Mouse (Mus musculus): ENCODE measurements around the gene Supv3l1. TPM values are rescaled to one million over a fixed set of nuclear protein-coding genes. Genes with fewer than 3 reads are reported as not detected.
"Not testable (repeated sequence)": the region's sequence is repeated elsewhere in the genome, so short reads cannot be mapped to it uniquely, and the experiment has no call there.

Gene Supv3l1
- polyA plus RNA-seq, 1 experiment from 2014 or later: 27.6 TPM

DNA sequence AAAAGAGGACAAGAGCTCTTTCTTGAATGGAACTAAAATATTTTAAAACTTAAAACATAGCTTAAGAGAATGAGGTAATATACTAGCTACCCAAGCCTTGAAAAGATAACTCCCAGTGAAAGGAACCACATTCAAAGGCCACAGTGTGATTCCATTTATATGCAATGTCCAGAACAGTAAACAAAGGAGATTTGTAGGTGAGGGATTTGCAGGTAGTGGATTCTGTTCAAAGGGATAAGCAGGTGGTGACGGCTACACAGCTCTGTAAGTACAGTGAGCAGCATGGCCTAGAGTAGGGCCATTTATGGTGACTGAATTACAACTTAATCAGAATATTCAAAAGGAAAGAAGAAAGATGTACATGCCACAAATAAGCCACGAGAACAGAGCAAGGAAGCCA is 27.4 kb upstream of the Supv3l1 start:
- H3K4me2 ChIP-seq: no peak overlapping the region
- WGBS: 79% methylated on average over 2 of the region's 2 CpGs
- no peak for DNase-seq
- no peaks in the 10 kb centered on the region for H3K4me1 ChIP-seq (ENCODE audit: insufficient read depth)
- H3K9ac ChIP-seq: no peak overlapping the region
- H3K9me3 ChIP-seq (ENCODE audit: low read depth, low read length): no peaks in the 10 kb centered on the region
- no peaks in the 10 kb centered on the region for H3K27me3 ChIP-seq (ENCODE audit: insufficient read depth, low read length)
- no peak overlapping the region for H3K27ac ChIP-seq (ENCODE audit: low read depth)
- ATAC-seq (ENCODE audit: insufficient read depth): no peak
- H3K4me3 ChIP-seq (ENCODE audit: low read depth, low read length): no peak overlapping the region
- 0 out of 2 replicates have a peak, but pooled peaks cover 5% of the 10 kb centered on the region for H3K36me3 ChIP-seq (ENCODE audit: insufficient read depth)
- TF ChIP-seq CTCF (IDR thresholded peaks at IDR 0.05; ENCODE audit: low read depth): no peak

DNA sequence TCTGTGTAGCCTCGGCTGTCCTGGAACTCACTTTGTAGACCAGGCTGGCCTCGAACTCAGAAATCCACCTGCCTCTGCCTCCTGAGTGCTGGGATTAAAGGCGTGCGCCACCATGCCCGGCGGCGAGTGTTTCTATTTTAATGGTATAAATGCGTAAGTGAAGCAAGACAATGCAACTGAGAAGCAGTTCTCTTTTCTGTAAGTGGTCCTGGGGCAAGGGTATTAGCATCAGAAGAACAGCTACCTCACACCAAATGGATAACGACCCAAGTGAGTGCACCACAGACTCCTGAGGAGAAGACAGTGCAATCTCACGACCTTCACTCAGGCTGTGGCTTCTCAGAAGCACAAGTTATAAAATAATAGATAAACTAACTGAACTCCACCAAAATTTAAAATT is 25.4 kb upstream of the Supv3l1 start:
- TF ChIP-seq CTCF (IDR thresholded peaks at IDR 0.05; ENCODE audit: low read depth): no peak
- Histone ChIP-seq H3K4me1 (ENCODE audit: insufficient read depth) (no peaks in the 10 kb centered on the region), H3K36me3 (ENCODE audit: insufficient read depth) (0 out of 2 replicates have a peak, but pooled peaks cover 5% of the 10 kb centered on the region), H3K27ac (ENCODE audit: low read depth) (no peak overlapping the region), H3K9me3 (ENCODE audit: low read depth, low read length) (no peaks in the 10 kb centered on the region), H3K9ac (no peak overlapping the region), H3K27me3 (ENCODE audit: insufficient read depth, low read length) (no peaks in the 10 kb centered on the region), H3K4me2 (no peak overlapping the region), H3K4me3 (ENCODE audit: low read depth, low read length) (no peak overlapping the region)
- DNase-seq (no peak), ATAC-seq (ENCODE audit: insufficient read depth) (no peak)
- WGBS: 94% methylated on average over 10 of the region's 10 CpGs

GRCm38 (mm10) chr10:62471105-62471504 is 21.6 kb upstream of the Supv3l1 start:
- TF ChIP-seq CTCF (IDR thresholded peaks at IDR 0.05; ENCODE audit: low read depth): no peak
- Histone ChIP-seq H3K27ac (ENCODE audit: low read depth) (no peak overlapping the region), H3K4me3 (ENCODE audit: low read depth, low read length) (no peak overlapping the region), H3K36me3 (ENCODE audit: insufficient read depth) (0 out of 2 replicates have a peak, but pooled peaks cover 11% of the 10 kb centered on the region), H3K4me1 (ENCODE audit: insufficient read depth) (no peaks in the 10 kb centered on the region), H3K27me3 (ENCODE audit: insufficient read depth, low read length) (no peaks in the 10 kb centered on the region), H3K9me3 (ENCODE audit: low read depth, low read length) (no peaks in the 10 kb centered on the region), H3K4me2 (no peak overlapping the region), H3K9ac (no peak overlapping the region)
- DNase-seq (no peak), ATAC-seq (ENCODE audit: insufficient read depth) (no peak)
- 72% methylated on average over 5 of the region's 5 CpGs for WGBS

DNA sequence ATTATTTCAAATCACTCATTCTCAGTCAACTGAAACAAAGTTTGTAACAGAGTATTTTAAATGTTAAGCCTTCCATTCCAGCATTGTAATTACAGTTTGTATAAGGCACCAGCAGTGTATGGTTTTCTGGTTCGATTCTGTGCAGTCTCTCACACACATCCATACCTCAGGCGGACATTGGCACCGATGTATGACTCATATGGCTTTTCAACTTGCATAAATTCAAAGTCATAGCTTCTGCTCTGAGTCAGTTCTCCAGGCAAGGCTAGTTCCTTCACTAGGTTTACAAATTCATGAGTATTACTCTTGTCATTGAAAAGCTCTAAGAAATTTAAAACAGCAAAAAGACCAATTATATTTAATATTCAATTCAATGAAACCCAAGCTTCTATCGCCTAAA is 20.2 kb upstream of the Supv3l1 start:
- whole genome bisulfite sequencing: 91% methylated on average over 4 of the region's 4 CpGs
- no peak overlapping the region for H3K4me2 ChIP-seq
- H3K9me3 ChIP-seq (ENCODE audit: low read depth, low read length): no peaks in the 10 kb centered on the region
- 0 out of 2 replicates have a peak, but pooled peaks cover 5% of the 10 kb centered on the region for H3K36me3 ChIP-seq (ENCODE audit: insufficient read depth)
- DNase-seq (no peak), ATAC-seq (ENCODE audit: insufficient read depth) (no peak)
- H3K4me1 ChIP-seq (ENCODE audit: insufficient read depth): no peaks in the 10 kb centered on the region
- no peaks in the 10 kb centered on the region for H3K27me3 ChIP-seq (ENCODE audit: insufficient read depth, low read length)
- no peak overlapping the region for H3K9ac ChIP-seq
- no peak overlapping the region for H3K27ac ChIP-seq (ENCODE audit: low read depth)
- TF ChIP-seq CTCF (IDR thresholded peaks at IDR 0.05; ENCODE audit: low read depth): no peak
- no peak overlapping the region for H3K4me3 ChIP-seq (ENCODE audit: low read depth, low read length)

GRCm38 (mm10) chr10:62461321-62461720 is 11.8 kb upstream of the Supv3l1 start:
- no peaks in the 10 kb centered on the region for H3K9me3 ChIP-seq (ENCODE audit: low read depth, low read length)
- no peak overlapping the region for H3K9ac ChIP-seq
- DNase-seq: no peak
- no peak overlapping the region for H3K4me2 ChIP-seq
- H3K4me3 ChIP-seq (ENCODE audit: low read depth, low read length): no peak overlapping the region
- no peak for ATAC-seq (ENCODE audit: insufficient read depth)
- no peaks in the 10 kb centered on the region for H3K27me3 ChIP-seq (ENCODE audit: insufficient read depth, low read length)
- TF ChIP-seq CTCF (IDR thresholded peaks at IDR 0.05; ENCODE audit: low read depth): no peak
- H3K27ac ChIP-seq (ENCODE audit: low read depth): no peak overlapping the region
- H3K36me3 ChIP-seq (ENCODE audit: insufficient read depth): peaks cover 49% of the 10 kb centered on the region
- no peaks in the 10 kb centered on the region for H3K4me1 ChIP-seq (ENCODE audit: insufficient read depth)

DNA sequence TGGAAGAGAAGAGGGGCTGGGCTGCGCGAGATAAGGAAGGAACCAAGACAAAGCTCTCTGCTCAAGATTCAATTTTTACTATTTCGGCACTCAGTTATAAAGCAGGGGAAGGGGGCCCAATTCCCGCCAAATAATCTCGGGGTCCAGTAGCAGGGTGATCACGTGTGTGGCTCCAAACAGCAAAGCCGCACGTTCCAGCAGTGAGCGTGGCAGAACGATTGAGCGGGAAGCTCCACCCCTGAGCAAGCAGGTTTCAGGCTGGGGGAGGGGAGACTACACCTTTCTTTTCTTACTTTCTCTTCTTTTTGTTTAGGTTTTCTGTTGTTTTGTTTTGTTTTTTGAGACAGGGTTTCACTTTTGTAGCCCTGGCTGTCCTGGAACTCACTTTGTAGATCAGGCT is 2.5 kb upstream of the Supv3l1 start:
- not testable (repeated sequence) for H3K27me3 ChIP-seq (ENCODE audit: insufficient read depth, low read length); H3K9me3 ChIP-seq (ENCODE audit: low read depth, low read length); H3K4me3 ChIP-seq (ENCODE audit: low read depth, low read length); DNase-seq; ATAC-seq (ENCODE audit: insufficient read depth); H3K27ac ChIP-seq (ENCODE audit: low read depth); H3K9ac ChIP-seq; H3K4me2 ChIP-seq; H3K4me1 ChIP-seq (ENCODE audit: insufficient read depth)
- peaks cover 23% of the 10 kb centered on the region for H3K36me3 ChIP-seq (ENCODE audit: insufficient read depth)
- 58% methylated on average over 11 of the region's 11 CpGs for WGBS

DNA sequence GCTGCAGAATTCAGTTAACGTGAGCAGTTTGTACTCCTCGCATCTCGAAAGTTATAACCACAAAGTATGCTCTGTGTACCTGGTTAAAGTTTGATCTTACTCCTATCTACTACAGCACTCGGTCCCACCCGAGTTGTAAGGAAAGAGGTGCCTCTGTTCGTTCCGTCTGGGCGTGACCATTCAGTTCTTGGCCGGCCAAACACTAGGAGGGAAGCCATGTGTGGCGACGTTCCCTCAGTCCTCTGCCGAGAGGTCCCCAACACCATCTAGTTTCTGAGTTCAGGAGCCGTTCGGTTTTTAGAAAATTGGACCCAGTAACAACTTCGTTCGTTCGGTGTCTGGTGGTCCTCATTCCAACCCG is 722 bp upstream of the Supv3l1 start:
- peak overlapping the region; percentile 83 for H3K27ac ChIP-seq (ENCODE audit: low read depth)
- H3K4me3 ChIP-seq (ENCODE audit: low read depth, low read length): peak overlapping the region; percentile 99
- TF ChIP-seq CTCF (IDR thresholded peaks at IDR 0.05; ENCODE audit: low read depth): no peak
- no peaks in the 10 kb centered on the region for H3K9me3 ChIP-seq (ENCODE audit: low read depth, low read length)
- peak overlapping the region; percentile 97; the same call in 1 of the 2 replicates for H3K9ac ChIP-seq
- H3K4me1 ChIP-seq (ENCODE audit: insufficient read depth): 0 out of 2 replicates have a peak, but pooled peaks cover 5% of the 10 kb centered on the region
- ATAC-seq (ENCODE audit: insufficient read depth) (no peak), DNase-seq (no peak)
- peak overlapping the region; percentile 77 for H3K4me2 ChIP-seq
- H3K27me3 ChIP-seq (ENCODE audit: insufficient read depth, low read length): no peaks in the 10 kb centered on the region
- 35% methylated on average over 18 of the region's 18 CpGs for WGBS
- H3K36me3 ChIP-seq (ENCODE audit: insufficient read depth): peaks cover 25% of the 10 kb centered on the region

GRCm38 (mm10) chr10:62430427-62430826 is 19.1 kb downstream of the Supv3l1 start:
- DNase-seq: no peak
- H3K27ac ChIP-seq (ENCODE audit: low read depth): no peak overlapping the region
- H3K9me3 ChIP-seq (ENCODE audit: low read depth, low read length): no peaks in the 10 kb centered on the region
- no peak for ATAC-seq (ENCODE audit: insufficient read depth)
- H3K4me2 ChIP-seq: no peak overlapping the region
- 78% methylated on average over 5 of the region's 5 CpGs for WGBS
- H3K9ac ChIP-seq: no peak overlapping the region
- no peak overlapping the region for H3K4me3 ChIP-seq (ENCODE audit: low read depth, low read length)
- H3K36me3 ChIP-seq (ENCODE audit: insufficient read depth): peaks cover 73% of the 10 kb centered on the region
- no peaks in the 10 kb centered on the region for H3K4me1 ChIP-seq (ENCODE audit: insufficient read depth)
- H3K27me3 ChIP-seq (ENCODE audit: insufficient read depth, low read length): no peaks in the 10 kb centered on the region
- TF ChIP-seq CTCF (IDR thresholded peaks at IDR 0.05; ENCODE audit: low read depth): no peak

All from lung, embryonic 14.5 days (tissue).